Mouse (Mus musculus) CH12.LX (cell line): ENCODE results near the gene Fam160a1. TPM values are rescaled to one million over a fixed set of nuclear protein-coding genes. Genes with fewer than 3 reads are reported as not detected.

Source experiments
- DNase-seq: peaks from one replicate; pipeline ENCODE4 v3.0.0-alpha.2; 2013; ENCODE audit errors: extremely low read depth
- H3K27ac ChIP-seq: 2 replicates; pipeline ENCODE4 v1.5.1; 2012; ENCODE audit warnings: low read depth, mild to moderate bottlenecking, control low read depth, moderate library complexity; ENCODE audit not compliant: insufficient read depth
- H3K27me3 ChIP-seq: replicated peaks from 2 replicates; pipeline ENCODE3; 2012; ENCODE audit warnings: inconsistent platforms
- H3K36me3 ChIP-seq, 2 experiments: replicated peaks in 1 of 2; 2 replicates each; pipeline versions ENCODE3 to v1.6.1; 2012; ENCODE audit warnings: inconsistent platforms in 1 of 2, low read length in 1 of 2, mild to moderate bottlenecking in 1 of 2, mixed read lengths in 1 of 2, moderate library complexity in 1 of 2; ENCODE audit not compliant: control insufficient read depth in 1 of 2, insufficient read depth in 1 of 2
- H3K4me1 ChIP-seq, 2 experiments: 2 replicates each; pipeline ENCODE4 v1.6.1; 2012; ENCODE audit warnings: inconsistent platforms in 1 of 2, moderate library complexity in 1 of 2; ENCODE audit not compliant: insufficient read depth in 2 of 2, control insufficient read depth in 1 of 2
- H3K4me2 ChIP-seq: 2 replicates; pipeline ENCODE4 v1.6.1; 2012; ENCODE audit warnings: low read depth, mild to moderate bottlenecking, control low read depth; ENCODE audit not compliant: poor library complexity, insufficient read depth, severe bottlenecking
- H3K4me3 ChIP-seq, 3 experiments: fragments of 150-350 bp in 1 of 3; sonication (generic) in 1 of 3; replicated peaks in 1 of 3; 2 replicates each; pipeline versions ENCODE3 to v1.5.1; 2011 to 2012; ENCODE audit warnings: low read depth in 2 of 3, low read length in 2 of 3, mild to moderate bottlenecking in 2 of 3, moderate library complexity in 2 of 3, control low read depth in 1 of 3, improper control_type of control experiment in 1 of 3, inconsistent platforms in 1 of 3, mixed read lengths in 1 of 3; ENCODE audit not compliant: poor library complexity in 1 of 3
- H3K79me2 ChIP-seq: replicated peaks from 2 replicates; pipeline ENCODE4 v1.6.1; 2012; ENCODE audit warnings: mild to moderate bottlenecking, moderate library complexity; ENCODE audit not compliant: control insufficient read depth, poor library complexity, insufficient read depth, severe bottlenecking; ENCODE audit errors: extremely low read depth
- H3K9ac ChIP-seq: 2 replicates; pipeline ENCODE4 v1.6.1; 2012; ENCODE audit warnings: low read depth, mild to moderate bottlenecking, control low read depth, moderate library complexity; ENCODE audit not compliant: insufficient read depth
- H3K9me3 ChIP-seq: replicated peaks from 2 replicates; pipeline ENCODE3; 2012; ENCODE audit warnings: low read length, inconsistent platforms, mixed read lengths
- BHLHE40 ChIP-seq: IDR thresholded peaks from 2 replicates; pipeline ENCODE4 v1.6.1; 2011; ENCODE audit warnings: mild to moderate bottlenecking, low read depth, low read length, improper control_type of control experiment
- CHD2 ChIP-seq: IDR thresholded peaks from 2 replicates; pipeline ENCODE4 v1.6.1; 2011; ENCODE audit warnings: low read length, improper control_type of control experiment
- CTCF ChIP-seq, 2 experiments: IDR thresholded peaks in 1 of 2; conservative IDR thresholded peaks in 1 of 2; 2 replicates each; pipeline ENCODE4 v1.5.1; 2011 to 2012; ENCODE audit warnings: low read depth in 2 of 2, low read length in 2 of 2, improper control_type of control experiment in 1 of 2, inconsistent platforms in 1 of 2, mild to moderate bottlenecking in 1 of 2, moderate library complexity in 1 of 2
- E2F4 ChIP-seq: IDR thresholded peaks from 2 replicates; pipeline ENCODE4 v1.6.1; 2011; ENCODE audit warnings: low read depth, low read length, improper control_type of control experiment; ENCODE audit not compliant: insufficient replicate concordance
- EP300 ChIP-seq: IDR thresholded peaks from 2 replicates; pipeline ENCODE4 v1.6.1; 2011; ENCODE audit warnings: low read length, improper control_type of control experiment
- GABPA ChIP-seq: IDR thresholded peaks from 2 replicates; pipeline ENCODE4 v1.6.1; 2012; ENCODE audit warnings: low read depth, low read length, improper control_type of control experiment, inconsistent platforms; ENCODE audit not compliant: insufficient replicate concordance
- HCFC1 ChIP-seq: IDR thresholded peaks from 2 replicates; pipeline ENCODE4 v1.6.1; 2012; ENCODE audit warnings: low read depth, mild to moderate bottlenecking, inconsistent platforms, low read length, improper control_type of control experiment
- IRF4 ChIP-seq: IDR thresholded peaks from 2 replicates; pipeline ENCODE4 v1.6.1; 2014; ENCODE audit warnings: low read depth, mild to moderate bottlenecking, inconsistent platforms, low read length, improper control_type of control experiment
- JUN ChIP-seq: IDR thresholded peaks from 2 replicates; pipeline ENCODE4 v1.6.1; 2011; ENCODE audit warnings: low read depth, mild to moderate bottlenecking, low read length, improper control_type of control experiment, moderate library complexity; ENCODE audit not compliant: insufficient read depth
- JUND ChIP-seq: conservative IDR thresholded peaks from 2 replicates; pipeline ENCODE4 v1.6.1; 2011; ENCODE audit warnings: low read depth, low read length, improper control_type of control experiment
- MXI1 ChIP-seq: IDR thresholded peaks from 2 replicates; pipeline ENCODE4 v1.6.1; 2011; ENCODE audit warnings: mild to moderate bottlenecking, low read depth, low read length, improper control_type of control experiment
- MYC ChIP-seq: IDR thresholded peaks from 2 replicates; pipeline ENCODE4 v1.6.1; 2011; ENCODE audit warnings: low read depth, mild to moderate bottlenecking, improper control_type of control experiment, low read length
- NRF1 ChIP-seq: IDR thresholded peaks from 2 replicates; pipeline ENCODE4 v1.6.1; 2014; ENCODE audit warnings: low read depth, mild to moderate bottlenecking, inconsistent platforms, low read length, improper control_type of control experiment, moderate library complexity
- POLR2AphosphoS2 ChIP-seq: IDR thresholded peaks from 2 replicates; pipeline ENCODE4 v1.6.1; 2011; ENCODE audit warnings: low read depth, low read length, improper control_type of control experiment
- RAD21 ChIP-seq: IDR thresholded peaks from 2 replicates; pipeline ENCODE4 v1.6.1; 2011; ENCODE audit warnings: low read depth, mild to moderate bottlenecking, low read length, improper control_type of control experiment, moderate library complexity
- RCOR1 ChIP-seq: conservative IDR thresholded peaks from 2 replicates; pipeline ENCODE4 v1.6.1; 2012; ENCODE audit warnings: low read depth, mild to moderate bottlenecking, inconsistent platforms, low read length, improper control_type of control experiment
- SIN3A ChIP-seq: IDR thresholded peaks from 2 replicates; pipeline ENCODE4 v1.6.1; 2012; ENCODE audit warnings: low read length, improper control_type of control experiment, inconsistent platforms
- SMC3 ChIP-seq: IDR thresholded peaks from 2 replicates; pipeline ENCODE4 v1.6.1; 2011; ENCODE audit warnings: low read depth, low read length, improper control_type of control experiment
- TBP ChIP-seq: conservative IDR thresholded peaks from 2 replicates; pipeline ENCODE4 v1.6.1; 2011; ENCODE audit warnings: low read depth, low read length, improper control_type of control experiment
- USF2 ChIP-seq: conservative IDR thresholded peaks from 2 replicates; pipeline ENCODE4 v1.6.1; 2011; ENCODE audit warnings: low read depth, low read length, improper control_type of control experiment
- ZC3H11A ChIP-seq: IDR thresholded peaks from 2 replicates; pipeline ENCODE4 v1.6.1; 2012; ENCODE audit warnings: low read depth, mild to moderate bottlenecking, inconsistent platforms, low read length, improper control_type of control experiment
- ZMIZ1 ChIP-seq: IDR thresholded peaks from 2 replicates; pipeline ENCODE4 v1.6.1; 2012; ENCODE audit warnings: low read depth, mild to moderate bottlenecking, inconsistent platforms, low read length, improper control_type of control experiment
- ZNF384 ChIP-seq: IDR thresholded peaks from 2 replicates; pipeline ENCODE4 v1.6.1; 2012; ENCODE audit warnings: low read depth, low read length, improper control_type of control experiment, inconsistent platforms
- dilution Hi-C: fragments of 300-500 bp; cut with MboI; formaldehyde crosslinking; loops from 2 replicates; pipeline ENCODE4 v1.14.3; 2020; ENCODE audit warnings: low sequenced_read_pairs; ENCODE audit not compliant: extremely low pct_unique_long_range_greater_than_20kb, extremely low pct_ligation_motif_present
- in situ Hi-C: fragments of 300-500 bp; cut with MboI; formaldehyde crosslinking; loops from 3 replicates; pipeline ENCODE4 v1.14.3; 2019; ENCODE audit warnings: low sequenced_read_pairs, low pct_ligation_motif_present, low pct_unique_long_range_greater_than_20kb, mixed read lengths
- polyA plus RNA-seq: library from polyadenylated mRNA; unstranded; fragments of >175 nt; gene quantifications from 2 replicates; pipeline ENCODE4 v1.2.1, GENCODE M21; 2012; ENCODE audit warnings: low read depth; ENCODE audit not compliant: insufficient read length
- total RNA-seq, 2 experiments: library from RNA; depleted of rRNA; stranded (reverse); fragments of 300-350 nt in 1 of 2; fragments of >200 nt in 1 of 2; gene quantifications; 2 replicates each; pipeline ENCODE4 v1.2.3; 2012 to 2014

Gene Fam160a1
- total and polyA plus RNA-seq, 3 experiments, result 0.17 to 0.41 (median 0.20) TPM

GRCm38 (mm10) chr3:85733939-85734729, 83.0 kb downstream of the Fam160a1 start:
- peak; percentile 3 for DNase-seq
- H3K36me3 ChIP-seq, result no peaks in the 10 kb centered on the region
- dilution Hi-C loops, result no loop called here
- H3K4me3 ChIP-seq, result no peak overlapping the region
- H3K27me3 ChIP-seq, result no peaks in the 10 kb centered on the region
- no peaks in the 10 kb centered on the region for H3K9me3 ChIP-seq
- 0 out of 2 replicates have a peak, but pooled peaks cover 3% of the 10 kb centered on the region for H3K79me2 ChIP-seq
- H3K4me2 ChIP-seq, result no peak overlapping the region
- no peak overlapping the region for H3K9ac ChIP-seq
- TF ChIP-seq ZC3H11A (no peak), EP300 (no peak), RCOR1 (no peak), RAD21 (peak; percentile 6), CHD2 (no peak), E2F4 (no peak), SIN3A (no peak), POLR2AphosphoS2 (no peak), NRF1 (no peak), CTCF (conservative IDR thresholded peaks at IDR 0.05 in 1 of 2, IDR thresholded peaks at IDR 0.05 in 1 of 2; ENCODE audit: low read depth in 2 of 2, low read length in 2 of 2) (peak in 1 of 2 experiments; percentile 44; a peak in 2 of 4 replicates), GABPA (no peak), SMC3 (peak; percentile 20; the same call in 1 of the 2 replicates), BHLHE40 (no peak), ZMIZ1 (no peak), TBP (no peak), HCFC1 (no peak), ZNF384 (no peak), USF2 (no peak), IRF4 (no peak), MYC (no peak)
- no peaks in the 10 kb centered on the region for H3K4me1 ChIP-seq
- no peak overlapping the region for H3K27ac ChIP-seq
- in situ Hi-C loops, result no loop called here

GRCm38 (mm10) chr3:85727171-85727570, 89.9 kb downstream of the Fam160a1 start:
- no peak overlapping the region for H3K4me3 ChIP-seq
- H3K27me3 ChIP-seq, result no peaks in the 10 kb centered on the region
- H3K4me2 ChIP-seq, result no peak overlapping the region
- H3K79me2 ChIP-seq, result no peaks in the 10 kb centered on the region
- H3K9ac ChIP-seq, result no peak overlapping the region
- in situ Hi-C loops (no loop called here), dilution Hi-C loops (no loop called here)
- no peaks in the 10 kb centered on the region for H3K9me3 ChIP-seq
- no peak for DNase-seq
- no peak overlapping the region for H3K27ac ChIP-seq
- no peak for TF ChIP-seq MXI1
- no peak for TF ChIP-seq JUND
- no peak for TF ChIP-seq JUN
- H3K36me3 ChIP-seq, result no peaks in the 10 kb centered on the region
- 0 out of 4 replicates have a peak, but pooled peaks cover 0 to under 1% of the 10 kb centered on the region in 2 experiments for H3K4me1 ChIP-seq
